Mouse (Mus musculus) cerebellum, adult 18-20 months (tissue): ENCODE measurements around the gene Tekt5.

ENCODE experiments used
- DNase-seq, 2 experiments: peaks; one replicate each; pipeline ENCODE4 v3.0.0; 2021

Gene Tekt5

GRCm38 (mm10) chr16:10377286-10377685, 18.0 kb downstream of the Tekt5 start:
- no peak for DNase-seq

DNA sequence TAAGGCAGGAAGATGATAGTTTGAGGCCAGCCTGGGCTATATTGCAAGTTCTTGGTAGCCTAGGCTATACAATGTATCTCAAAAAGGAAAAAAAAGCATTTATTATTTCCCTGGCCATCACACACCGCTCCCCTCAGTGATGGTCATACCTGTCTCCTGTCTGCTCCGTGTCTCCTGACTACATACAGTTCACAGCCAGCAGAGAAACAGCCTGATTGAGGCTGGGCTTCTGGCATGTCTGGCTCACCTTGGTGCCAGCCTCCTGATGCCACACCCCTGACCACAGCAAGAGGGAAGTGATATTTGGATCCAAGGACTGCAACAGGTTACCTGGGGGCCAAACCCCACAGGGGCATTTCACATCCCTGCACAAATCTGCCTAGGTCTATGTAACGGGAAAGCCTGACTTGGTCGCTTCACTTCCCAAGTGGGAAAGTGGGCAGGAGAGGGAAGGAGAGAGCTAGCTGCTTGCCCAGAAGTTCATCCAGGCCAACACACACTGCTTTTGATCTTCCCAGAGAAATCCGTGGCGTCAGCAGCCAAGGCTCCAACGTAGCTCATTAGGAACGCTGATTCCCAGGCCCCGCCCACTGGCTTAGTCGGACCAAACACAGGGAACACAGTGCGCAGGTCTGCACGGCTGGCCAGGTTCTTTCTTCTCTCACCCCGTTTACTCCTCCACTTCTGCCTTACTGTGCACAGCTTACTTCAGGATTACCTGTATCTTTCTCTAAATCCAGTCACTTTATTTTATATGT, 20.9 kb downstream of the Tekt5 start:
- peak in 1 of 2 experiments; percentile 5 for DNase-seq

GRCm38 (mm10) chr16:10372372-10372771, 22.9 kb downstream of the Tekt5 start:
- DNase-seq, result peak; percentile 4 to 8

GRCm38 (mm10) chr16:10369996-10370395, 25.3 kb downstream of the Tekt5 start:
- no peak for DNase-seq

- DNase-seq, result peak in 1 of 2 experiments; percentile 7
Measured at GRCm38 (mm10) chr16:10369468-10369934, 25.8 kb downstream of the Tekt5 start.

- no peak for DNase-seq
Measured at GRCm38 (mm10) chr16:10366240-10367217, 28.8 kb downstream of the Tekt5 start.

DNA sequence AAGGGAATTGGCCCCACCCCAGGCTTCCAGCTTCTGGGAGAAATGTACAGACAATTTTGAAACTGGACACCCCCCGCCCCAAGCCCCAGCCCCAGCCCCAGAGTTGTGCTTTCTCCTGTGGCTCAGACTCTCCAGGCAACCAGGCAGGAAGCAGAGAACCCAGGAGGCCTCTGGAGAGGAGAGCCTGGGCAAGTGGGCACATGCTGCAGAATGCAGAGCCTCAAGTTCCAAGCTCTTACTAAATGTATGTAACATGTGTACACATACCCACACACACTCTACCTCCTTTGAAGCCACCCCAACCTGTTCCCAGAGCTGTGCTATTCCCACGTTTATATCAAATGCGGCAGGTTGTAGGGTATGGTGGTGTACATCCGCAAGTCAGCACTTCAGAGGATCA, 29.5 kb downstream of the Tekt5 start:
- DNase-seq, result no peak

DNA sequence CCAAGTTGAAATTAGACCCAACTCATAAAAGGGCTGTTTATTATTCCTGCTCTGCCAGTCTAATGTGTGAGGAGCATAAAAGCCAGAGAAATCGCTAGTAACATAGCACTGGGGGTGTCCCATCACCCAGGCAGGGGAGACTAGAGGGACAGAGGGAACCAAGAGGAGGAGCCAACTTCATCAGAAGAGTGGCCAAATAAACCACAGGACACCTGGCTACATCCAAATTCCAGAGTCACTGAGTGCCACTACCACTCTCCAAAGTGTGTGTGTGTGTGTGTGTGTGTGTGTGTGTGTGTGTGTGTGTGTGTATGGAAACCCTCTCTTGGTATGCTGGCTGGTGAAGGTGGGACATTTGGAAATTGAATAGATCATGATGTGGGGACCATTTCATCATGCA, 32.2 kb downstream of the Tekt5 start:
- no peak for DNase-seq

DNA sequence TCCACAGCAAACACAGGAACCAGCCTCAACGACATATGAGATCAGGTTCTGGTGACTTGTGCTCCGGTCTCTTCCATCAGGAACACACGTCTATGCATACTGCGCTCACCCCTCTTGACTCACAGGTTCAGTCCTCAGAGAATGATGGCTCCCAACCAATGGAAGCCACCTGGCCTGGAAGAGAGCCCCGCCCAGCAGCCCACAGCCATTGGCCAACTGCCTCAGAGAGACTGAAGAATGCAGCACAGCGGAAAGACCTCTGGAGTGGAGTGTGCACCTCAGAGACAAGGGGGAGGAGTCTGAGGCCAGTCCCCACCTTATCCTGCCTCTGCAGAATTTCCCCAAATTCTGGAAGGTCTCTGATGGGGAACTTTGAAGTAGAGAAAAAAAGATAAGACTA, 36.0 kb downstream of the Tekt5 start:
- no peak for DNase-seq

DNA sequence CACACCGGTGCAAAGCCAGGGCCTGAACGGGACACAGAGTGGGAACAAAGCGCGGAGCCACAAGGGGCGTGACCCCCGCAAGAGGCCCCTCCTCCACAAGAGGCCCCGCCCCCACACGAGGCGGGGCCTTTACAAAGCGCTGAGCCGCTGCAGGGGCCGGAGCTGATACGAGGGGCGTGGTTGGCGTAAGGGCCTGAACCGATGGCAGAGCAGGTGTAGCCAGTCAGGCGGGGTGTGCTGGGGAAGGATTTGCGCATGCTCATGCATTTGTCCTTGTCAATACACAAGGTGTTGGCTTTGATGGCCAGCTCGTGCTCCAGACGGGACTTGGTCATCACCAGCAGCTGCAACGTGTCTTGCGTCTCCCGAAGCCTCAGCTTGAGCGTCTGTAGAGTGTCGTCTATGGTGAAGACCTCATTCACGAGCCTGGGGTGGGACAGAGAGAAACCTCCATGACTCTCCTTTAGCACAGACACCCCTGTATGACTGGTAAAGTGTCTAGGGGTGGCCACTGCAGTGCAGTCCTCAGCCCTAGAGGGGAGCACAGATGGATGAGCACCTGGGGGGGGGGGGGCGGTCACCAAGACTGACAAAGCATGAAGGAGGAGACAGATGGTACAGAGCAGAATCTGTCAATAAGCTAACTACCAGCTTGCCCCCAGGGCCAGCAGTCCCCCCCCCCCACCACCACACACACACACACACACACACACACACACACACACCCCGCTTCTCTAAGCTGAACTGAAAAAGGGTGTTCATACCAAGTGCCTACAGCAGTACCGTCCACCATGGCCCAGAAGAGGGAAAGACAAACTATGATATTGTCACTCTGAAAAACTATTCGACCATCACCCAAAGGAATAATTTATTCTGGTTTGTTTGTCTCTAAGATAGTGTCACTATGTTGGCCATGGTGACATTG, 37.0 kb downstream of the Tekt5 start:
- DNase-seq, result no peak

- peak; percentile 29 to 35 for DNase-seq
Measured at GRCm38 (mm10) chr16:10355004-10355403, 40.3 kb downstream of the Tekt5 start.

- DNase-seq, result no peak
Measured at GRCm38 (mm10) chr16:10351050-10351636, 44.1 kb downstream of the Tekt5 start.

GRCm38 (mm10) chr16:10349876-10350275, 45.4 kb downstream of the Tekt5 start:
- DNase-seq, result no peak

DNA sequence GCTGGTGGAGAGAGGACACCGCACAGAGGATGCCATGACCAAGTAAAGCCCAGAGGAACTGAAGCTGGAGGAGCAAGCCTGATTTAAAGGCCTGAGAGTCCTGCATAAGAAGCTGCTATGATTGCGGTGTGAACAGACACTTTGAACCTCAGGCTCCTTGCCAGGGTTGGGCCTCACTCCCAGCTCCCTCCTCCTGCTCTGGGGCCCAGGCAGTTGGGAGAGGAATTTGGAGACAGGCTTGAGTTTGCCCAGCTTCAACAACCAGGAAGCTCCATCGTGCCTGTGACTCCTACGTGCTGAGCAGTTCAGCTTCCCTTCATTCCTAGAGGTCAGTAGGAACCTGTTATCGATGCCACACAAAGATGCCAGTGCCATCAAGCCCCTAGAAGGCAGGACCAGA, 45.9 kb downstream of the Tekt5 start:
- DNase-seq, result no peak

- DNase-seq, result no peak
Measured at GRCm38 (mm10) chr16:10347551-10347950, 47.7 kb downstream of the Tekt5 start.

DNA sequence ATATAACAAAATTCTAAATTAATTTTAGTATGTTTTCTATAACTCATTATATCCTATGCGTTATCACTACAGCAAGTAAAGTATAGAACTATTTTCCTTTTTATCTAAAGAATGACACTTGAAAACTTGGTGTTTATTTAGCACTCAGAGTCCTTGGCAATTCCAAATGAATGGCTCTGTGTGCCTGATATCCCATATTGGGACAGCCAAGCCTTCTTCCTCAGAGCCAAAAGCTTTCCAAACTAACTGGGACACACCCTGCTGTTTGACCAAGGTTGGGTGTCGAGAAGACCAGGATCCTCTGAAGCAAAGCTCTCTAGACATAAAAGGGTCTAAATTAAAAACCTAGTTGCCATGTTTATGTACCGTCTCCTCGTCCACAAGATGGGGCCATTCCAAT, 54.2 kb downstream of the Tekt5 start:
- DNase-seq, result no peak

DNA sequence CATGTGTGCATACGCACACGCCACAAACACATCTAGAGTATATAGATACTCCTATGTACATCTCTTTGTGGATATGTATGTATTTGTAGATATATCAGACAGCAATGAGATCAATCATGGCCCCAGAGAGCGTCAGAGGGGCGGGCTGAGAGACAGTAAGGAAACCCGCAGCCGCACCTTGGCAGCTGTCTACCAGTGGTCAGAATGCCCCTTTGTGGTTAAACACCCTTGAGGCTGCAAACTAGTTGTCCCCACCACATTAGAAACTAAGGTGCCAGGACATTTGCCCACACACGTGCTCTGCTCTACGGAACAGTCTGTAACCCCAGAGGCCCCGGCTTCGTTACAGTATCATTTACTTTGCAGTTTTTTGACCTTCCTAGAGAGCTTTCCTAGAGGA, 55.4 kb downstream of the Tekt5 start:
- no peak for DNase-seq

- DNase-seq, result no peak
Measured at GRCm38 (mm10) chr16:10338601-10339000, 56.7 kb downstream of the Tekt5 start.

GRCm38 (mm10) chr16:10337422-10338197, 57.7 kb downstream of the Tekt5 start:
- DNase-seq, result no peak

DNA sequence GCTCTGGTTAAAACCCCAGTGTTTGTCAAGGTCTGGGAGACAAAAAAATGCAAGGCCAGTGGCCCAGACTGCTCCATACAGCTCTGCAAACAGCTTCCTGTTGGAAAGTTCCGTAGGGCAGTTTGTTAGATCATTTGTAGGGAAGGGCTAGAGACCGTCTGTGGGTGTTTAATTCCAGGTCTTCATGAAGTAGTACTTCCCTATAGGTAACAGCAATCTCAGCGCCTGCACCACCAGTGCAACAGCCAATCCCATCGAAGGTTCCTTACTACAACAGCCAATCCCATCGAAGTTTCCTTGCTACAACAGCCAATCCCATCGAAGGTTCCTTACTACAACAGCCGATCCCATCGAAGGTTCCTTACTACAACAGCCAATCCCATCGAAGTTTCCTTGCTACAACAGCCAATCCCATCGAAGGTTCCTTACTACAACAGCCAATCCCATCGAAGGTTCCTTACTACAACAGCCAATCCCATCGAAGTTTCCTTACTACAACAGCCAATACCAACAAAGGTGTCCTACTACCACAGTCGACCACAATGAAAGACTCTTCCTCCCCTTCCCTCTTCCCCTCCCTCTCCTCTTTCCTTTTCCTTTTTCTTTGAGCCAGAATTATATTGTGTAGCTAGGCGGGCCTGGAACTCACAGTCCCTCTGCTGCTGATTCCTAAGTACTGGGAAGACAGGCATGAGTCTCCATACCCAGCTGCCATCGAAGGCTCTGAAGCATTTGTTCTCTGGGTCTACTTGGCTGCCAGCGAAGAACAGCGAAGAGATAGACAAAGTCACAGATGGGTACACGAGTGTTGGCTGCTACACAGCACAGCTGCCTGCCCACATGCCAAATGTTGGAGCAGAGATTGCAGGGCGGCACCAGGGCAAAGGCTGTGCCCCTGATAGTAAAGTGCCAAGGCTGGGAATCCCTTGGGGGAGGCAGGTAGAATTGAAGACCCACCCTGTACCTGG, 58.6 kb downstream of the Tekt5 start:
- DNase-seq, result no peak
